Mouse (Mus musculus) neural tube, embryonic 12.5 days (tissue): ENCODE results near the gene Kbtbd12. TPM values are rescaled to one million over a fixed set of nuclear protein-coding genes. Genes with fewer than 3 reads are reported as not detected.

Source experiments
- ATAC-seq: fragments of 200-750 bp; cut with Nextera tagmentation; 2 replicates; pipeline ENCODE4 v1.8.0; 2017; ENCODE audit warnings: low read depth, mild to moderate bottlenecking, moderate TSS enrichment, moderate library complexity; ENCODE audit not compliant: low FRiP score
- H3K27ac ChIP-seq: fragments of 300-500 bp; sonication (generic); 2 replicates; pipeline ENCODE4 v1.5.1; 2016
- H3K27me3 ChIP-seq: fragments of 300-500 bp; sonication (generic); replicated peaks from 2 replicates; pipeline ENCODE4 v1.6.1; 2016; ENCODE audit warnings: mild to moderate bottlenecking
- H3K36me3 ChIP-seq: fragments of 300-500 bp; sonication (generic); 2 replicates; pipeline ENCODE4 v1.6.1; 2016; ENCODE audit warnings: mild to moderate bottlenecking
- H3K4me1 ChIP-seq: fragments of 300-500 bp; sonication (generic); 2 replicates; pipeline ENCODE4 v1.6.1; 2016
- H3K4me2 ChIP-seq: fragments of 300-500 bp; sonication (generic); replicated peaks from 2 replicates; pipeline ENCODE4 v1.6.1; 2016; ENCODE audit warnings: mild to moderate bottlenecking
- H3K4me3 ChIP-seq: fragments of 300-500 bp; sonication (generic); 2 replicates; pipeline ENCODE4 v1.5.1; 2016
- H3K9ac ChIP-seq: fragments of 300-500 bp; sonication (generic); 2 replicates; pipeline ENCODE4 v1.6.1; 2016; ENCODE audit warnings: mild to moderate bottlenecking
- H3K9me3 ChIP-seq: fragments of 300-500 bp; sonication (generic); 2 replicates; pipeline ENCODE4 v1.6.1; 2016; ENCODE audit warnings: mild to moderate bottlenecking
- WGBS: fragments of 180-500 bp; shearing (Covaris S2); methylation state at CpG from one replicate; pipeline ENCODE4 v1.1.7; 2016; 5-methylcytosine and 5-hydroxymethylcytosine counted together
- polyA plus RNA-seq: library from polyadenylated mRNA; unstranded; fragments of >200 nt; fragmentation: Nextera tagmentation; extraction: Ambion mirVana; gene quantifications from 2 replicates; pipeline ENCODE4 v1.2.1, GENCODE M21; 2016

The Kbtbd12 gene
- polyA plus RNA-seq, 1 experiment from 2014 or later: not detected

DNA sequence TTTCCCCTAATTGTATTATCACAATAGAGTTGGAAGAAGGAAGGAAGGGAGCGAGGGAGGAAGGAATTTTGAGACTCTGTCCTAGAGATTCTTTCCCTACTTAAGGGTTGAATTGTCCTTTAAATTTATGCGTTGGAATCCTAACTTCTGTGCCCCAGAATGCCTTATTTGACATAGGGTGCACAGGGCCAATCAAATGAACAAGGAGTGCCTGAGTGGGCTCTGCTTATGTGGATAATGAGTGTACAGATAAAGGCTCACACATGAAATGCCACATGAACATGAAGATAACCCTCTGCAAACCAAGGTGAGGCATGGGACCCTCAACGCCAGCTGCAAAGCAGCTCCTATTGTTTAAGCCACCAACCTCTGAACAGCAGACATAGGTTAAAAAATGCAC is 2.6 kb upstream of the Kbtbd12 start:
- H3K4me3 ChIP-seq: no peak overlapping the region
- no peaks in the 10 kb centered on the region for H3K9me3 ChIP-seq
- peak overlapping the region; percentile 23 for H3K4me2 ChIP-seq
- H3K4me1 ChIP-seq: peaks cover 7% of the 10 kb centered on the region; the same call in 1 of the 2 replicates
- H3K27ac ChIP-seq: no peak overlapping the region
- no peak overlapping the region for H3K9ac ChIP-seq
- ATAC-seq: no peak
- WGBS: 38% methylated on average over 3 of the region's 3 CpGs
- H3K36me3 ChIP-seq: no peaks in the 10 kb centered on the region
- no peaks in the 10 kb centered on the region for H3K27me3 ChIP-seq

DNA sequence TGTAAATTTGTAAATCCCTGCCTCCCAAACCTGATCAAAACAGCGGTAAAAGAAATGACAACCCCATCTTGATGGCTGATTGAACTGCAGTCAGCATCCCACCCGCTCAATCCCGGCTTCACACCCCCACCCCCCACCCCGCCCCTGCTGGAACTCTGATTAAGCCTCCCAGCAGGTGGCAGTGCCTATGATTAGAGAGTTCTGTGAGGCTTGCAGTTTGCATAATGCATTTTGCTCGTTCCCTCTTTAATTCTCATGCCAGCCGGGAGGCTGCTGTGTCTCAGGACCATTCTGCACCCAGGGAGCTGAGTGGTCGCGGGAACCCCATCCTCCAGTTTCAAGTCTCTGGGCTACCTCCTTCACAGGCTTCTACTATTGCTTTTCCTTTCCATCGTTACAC is 2.2 kb upstream of the Kbtbd12 start:
- Histone ChIP-seq H3K36me3 (no peaks in the 10 kb centered on the region), H3K27ac (no peak overlapping the region), H3K4me3 (no peak overlapping the region), H3K27me3 (no peaks in the 10 kb centered on the region), H3K4me1 (peaks cover 7% of the 10 kb centered on the region; the same call in 1 of the 2 replicates), H3K4me2 (peak overlapping the region; percentile 23), H3K9ac (no peak overlapping the region), H3K9me3 (no peaks in the 10 kb centered on the region)
- no peak for ATAC-seq
- 2% methylated on average over 9 of the region's 9 CpGs for WGBS

DNA sequence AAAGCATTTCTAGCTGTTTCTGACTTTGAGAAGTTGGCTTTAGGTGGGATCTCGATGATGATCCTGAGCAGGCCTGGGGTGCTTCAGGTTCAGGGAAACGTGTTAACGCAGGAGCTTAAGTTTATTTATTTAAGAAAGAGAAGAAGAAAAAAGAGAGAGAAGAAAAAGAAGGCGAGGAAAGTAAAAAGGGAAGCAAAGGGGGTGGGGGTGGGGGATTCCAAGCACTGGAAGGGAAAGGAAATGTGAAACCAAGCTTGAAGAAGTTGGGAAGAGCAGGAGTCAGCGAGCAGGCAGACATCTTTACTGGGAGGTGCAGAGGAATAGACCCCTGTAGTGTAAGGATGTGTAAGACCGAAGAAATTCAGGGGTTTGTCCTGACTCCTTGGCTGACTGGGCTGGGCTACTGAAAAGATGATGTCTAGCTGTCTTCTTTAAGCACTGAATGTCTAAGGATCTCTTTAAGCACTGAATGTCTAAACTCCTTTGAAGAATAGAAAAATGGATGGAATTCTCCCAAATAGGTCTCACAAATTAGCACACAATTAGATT is 1.7 kb upstream of the Kbtbd12 start:
- H3K9ac ChIP-seq: no peak overlapping the region
- no peaks in the 10 kb centered on the region for H3K9me3 ChIP-seq
- H3K4me2 ChIP-seq: peak overlapping the region; percentile 23
- H3K36me3 ChIP-seq: no peaks in the 10 kb centered on the region
- WGBS: 38% methylated on average over 6 of the region's 6 CpGs
- peaks cover 7% of the 10 kb centered on the region; the same call in 1 of the 2 replicates for H3K4me1 ChIP-seq
- ATAC-seq: no peak
- no peak overlapping the region for H3K27ac ChIP-seq
- no peak overlapping the region for H3K4me3 ChIP-seq
- no peaks in the 10 kb centered on the region for H3K27me3 ChIP-seq

DNA sequence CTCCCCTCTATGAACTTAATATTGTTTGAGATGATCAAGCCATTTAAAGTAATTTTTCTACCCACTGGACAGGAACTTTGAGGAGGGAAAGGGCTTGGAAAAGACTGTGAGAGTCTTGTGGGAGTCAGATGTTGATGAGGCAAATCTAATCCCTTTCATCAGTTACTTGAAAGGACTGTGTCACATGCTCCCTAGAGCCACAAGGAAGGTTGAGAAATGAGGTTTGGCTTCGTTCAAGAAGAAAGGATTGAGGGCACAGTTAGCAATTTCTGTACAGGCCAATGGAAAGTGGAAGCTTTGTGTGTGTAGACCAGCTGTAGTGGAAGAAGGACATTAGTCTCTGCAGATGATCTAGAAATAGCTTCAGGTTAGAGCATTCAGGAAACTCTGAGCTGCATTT is 1.2 kb upstream of the Kbtbd12 start:
- no peak overlapping the region for H3K9ac ChIP-seq
- peaks cover 7% of the 10 kb centered on the region; the same call in 1 of the 2 replicates for H3K4me1 ChIP-seq
- no peak for ATAC-seq
- H3K27me3 ChIP-seq: no peaks in the 10 kb centered on the region
- no peak overlapping the region for H3K4me3 ChIP-seq
- WGBS: 33% methylated on average over 1 of the region's 1 CpGs
- H3K9me3 ChIP-seq: no peaks in the 10 kb centered on the region
- H3K27ac ChIP-seq: no peak overlapping the region
- no peak overlapping the region for H3K4me2 ChIP-seq
- no peaks in the 10 kb centered on the region for H3K36me3 ChIP-seq

DNA sequence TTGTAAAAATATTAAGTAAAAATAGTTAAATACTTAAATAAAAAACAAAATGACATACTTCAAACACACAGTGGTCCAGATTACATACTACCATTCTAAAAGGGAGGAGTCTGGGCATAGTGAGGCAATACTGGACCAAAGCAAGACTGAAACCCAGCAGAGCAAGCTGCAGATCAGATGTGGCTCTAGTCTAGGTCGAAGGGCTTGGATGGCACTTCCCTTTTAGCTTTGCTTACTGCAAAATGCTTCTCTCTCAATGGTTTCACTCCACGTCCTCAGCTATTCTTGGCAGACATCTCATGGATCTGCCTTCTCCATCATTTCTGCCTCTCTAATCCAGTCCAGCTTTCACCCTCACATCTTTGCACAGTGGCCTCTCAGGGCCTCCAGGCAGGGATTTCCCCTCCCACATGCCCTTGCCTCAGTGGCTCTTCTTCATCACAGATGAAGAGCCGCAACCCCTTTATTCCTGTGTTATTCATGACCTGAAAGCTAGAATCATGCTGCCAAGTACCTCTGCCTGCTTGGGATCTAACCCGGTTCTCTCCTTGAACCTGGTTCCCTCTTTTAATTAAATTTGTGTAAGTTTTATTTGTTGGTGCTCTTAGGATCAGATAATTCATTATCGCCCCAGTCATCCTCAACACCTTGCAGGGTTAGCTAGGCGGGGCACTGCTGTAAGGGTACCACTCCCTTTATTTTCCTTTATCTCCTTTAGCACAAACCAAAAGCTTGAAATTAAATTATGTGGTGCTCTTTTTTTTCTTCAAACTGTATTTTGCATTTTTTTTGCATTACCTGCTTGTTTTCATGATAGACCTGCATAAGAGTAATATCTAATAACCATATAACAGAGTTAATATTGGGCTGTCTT is 1.6 kb downstream of the Kbtbd12 start:
- no peaks in the 10 kb centered on the region for H3K27me3 ChIP-seq
- no peak overlapping the region for H3K27ac ChIP-seq
- no peak overlapping the region for H3K4me3 ChIP-seq
- H3K9ac ChIP-seq: no peak overlapping the region
- H3K9me3 ChIP-seq: no peaks in the 10 kb centered on the region
- no peaks in the 10 kb centered on the region for H3K36me3 ChIP-seq
- H3K4me2 ChIP-seq: no peak overlapping the region
- WGBS: 86% methylated on average over 6 of the region's 6 CpGs
- H3K4me1 ChIP-seq: peaks cover 7% of the 10 kb centered on the region; the same call in 1 of the 2 replicates
- ATAC-seq: no peak

DNA sequence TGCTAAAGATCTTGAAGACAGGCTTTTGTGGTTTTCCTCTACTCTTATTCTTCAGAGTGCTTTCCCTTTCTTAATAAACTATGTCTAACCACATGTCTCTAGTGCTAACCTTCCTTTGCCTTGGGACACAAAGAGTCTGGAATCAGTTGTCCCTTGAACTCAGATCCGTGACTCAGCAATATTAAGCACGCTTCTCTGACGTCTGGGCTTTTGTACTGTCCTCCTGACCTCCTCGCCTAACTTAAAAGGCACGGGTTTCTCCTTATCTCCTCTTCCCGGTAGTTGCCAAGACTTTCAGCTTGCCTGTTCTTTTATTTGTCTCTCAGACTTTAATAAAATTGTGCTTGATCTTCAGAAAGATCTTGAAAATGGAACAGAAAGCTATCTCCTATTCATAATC is 6.5 kb downstream of the Kbtbd12 start:
- Histone ChIP-seq H3K27ac (no peak overlapping the region), H3K9me3 (no peaks in the 10 kb centered on the region), H3K36me3 (no peaks in the 10 kb centered on the region), H3K4me3 (no peak overlapping the region), H3K4me2 (no peak overlapping the region), H3K4me1 (peaks cover 9% of the 10 kb centered on the region), H3K27me3 (no peaks in the 10 kb centered on the region), H3K9ac (no peak overlapping the region)
- ATAC-seq: no peak
- 75% methylated on average over 6 of the region's 6 CpGs for WGBS

DNA sequence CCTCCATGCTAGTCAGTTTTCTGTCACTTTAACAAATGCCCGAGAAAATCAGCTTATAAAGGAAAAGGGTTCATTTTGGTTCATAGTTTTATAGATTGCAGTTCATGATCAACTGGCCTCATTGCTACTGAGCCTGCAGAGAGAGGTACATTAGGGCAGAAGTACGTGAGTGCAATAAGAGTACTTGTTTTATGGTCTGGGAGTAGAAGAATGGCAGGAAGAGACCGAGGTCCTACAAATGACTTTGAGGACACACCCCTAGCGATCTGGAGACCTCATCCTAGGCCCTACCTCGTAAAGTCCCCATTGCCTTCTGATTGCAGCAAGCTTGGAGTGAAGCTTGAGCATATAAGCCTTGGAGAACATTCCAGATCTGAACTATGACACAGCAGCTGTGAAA is 7.2 kb downstream of the Kbtbd12 start:
- Histone ChIP-seq H3K36me3 (no peaks in the 10 kb centered on the region), H3K27me3 (no peaks in the 10 kb centered on the region), H3K4me1 (peaks cover 9% of the 10 kb centered on the region), H3K4me3 (no peak overlapping the region), H3K27ac (no peak overlapping the region), H3K9ac (no peak overlapping the region), H3K9me3 (no peaks in the 10 kb centered on the region), H3K4me2 (no peak overlapping the region)
- WGBS: 39% methylated on average over 5 of the region's 5 CpGs
- ATAC-seq: no peak

DNA sequence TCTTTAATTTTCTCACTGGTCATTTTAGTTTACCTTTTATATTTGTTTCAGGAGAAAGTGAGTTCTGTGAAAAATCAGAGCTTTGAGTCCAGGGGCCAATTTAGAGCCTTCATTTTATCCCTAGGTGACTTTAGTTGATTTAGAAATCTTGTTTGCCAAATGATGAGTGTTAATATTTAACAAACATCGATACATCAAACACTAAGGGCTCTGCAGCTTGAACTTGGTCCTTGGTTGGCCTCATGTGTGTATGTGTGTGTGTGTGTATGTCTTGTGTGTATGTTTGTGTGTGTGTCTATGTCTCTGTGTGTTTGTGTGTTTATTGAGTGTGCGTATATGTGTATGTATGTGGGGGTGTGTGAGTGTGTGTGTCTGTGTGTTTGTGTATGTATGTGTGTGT is 7.9 kb downstream of the Kbtbd12 start:
- Histone ChIP-seq H3K4me2 (no peak overlapping the region), H3K27ac (no peak overlapping the region), H3K36me3 (no peaks in the 10 kb centered on the region), H3K4me3 (no peak overlapping the region), H3K27me3 (no peaks in the 10 kb centered on the region), H3K9ac (no peak overlapping the region), H3K4me1 (peaks cover 9% of the 10 kb centered on the region), H3K9me3 (no peaks in the 10 kb centered on the region)
- ATAC-seq: no peak
- 93% methylated on average over 2 of the region's 2 CpGs for WGBS

DNA sequence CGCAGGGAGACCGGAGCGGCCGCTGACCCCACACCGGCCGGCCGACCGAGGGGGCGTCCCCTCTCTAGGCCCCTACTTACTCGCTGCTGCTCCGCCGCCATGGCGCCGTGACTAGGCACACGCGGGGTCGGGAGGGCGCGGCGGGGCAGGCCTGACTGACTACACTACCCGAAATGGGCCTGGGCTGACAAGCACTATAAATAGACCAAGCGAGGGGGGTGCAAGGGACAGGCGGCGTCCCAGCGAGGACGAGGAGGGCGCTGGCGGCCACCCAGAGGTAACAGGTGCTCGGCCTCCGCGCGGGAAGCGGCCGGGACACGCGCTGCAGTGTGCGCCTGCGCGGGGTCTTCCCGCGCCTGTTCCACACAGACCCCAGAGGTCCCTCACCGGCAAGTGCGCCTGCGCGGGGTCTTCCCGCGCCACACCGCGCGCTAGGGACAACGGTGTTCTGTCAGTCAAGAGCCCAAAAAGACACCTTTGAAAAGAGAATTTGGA is 10.4 kb downstream of the Kbtbd12 start:
- ATAC-seq: peak; percentile 97
- no peaks in the 10 kb centered on the region for H3K27me3 ChIP-seq
- WGBS: under 1% methylated on average over 51 of the region's 51 CpGs

DNA sequence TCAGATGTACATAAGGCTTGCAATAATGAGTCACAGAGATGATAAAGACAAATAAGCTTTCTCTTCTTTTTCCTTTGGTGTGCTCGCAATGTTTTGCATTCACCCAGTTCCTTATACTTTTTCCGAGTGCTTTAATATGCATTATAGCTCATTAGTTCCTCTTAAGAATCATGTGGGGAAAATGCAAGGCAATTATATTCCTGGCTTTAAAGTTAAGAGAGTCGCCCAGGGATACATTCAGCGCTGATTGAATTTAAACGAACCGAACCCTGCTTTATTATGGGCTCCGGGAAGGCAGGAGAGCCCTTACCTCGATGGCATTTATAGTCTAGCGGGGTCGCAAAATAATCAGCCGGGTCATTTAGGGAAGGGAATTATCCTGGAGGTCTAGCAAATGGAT is 10.8 kb downstream of the Kbtbd12 start:
- H3K27ac ChIP-seq: no peak overlapping the region
- no peaks in the 10 kb centered on the region for H3K27me3 ChIP-seq
- H3K9me3 ChIP-seq: no peaks in the 10 kb centered on the region
- H3K4me2 ChIP-seq: peak overlapping the region; percentile 96
- peaks cover 9% of the 10 kb centered on the region for H3K4me1 ChIP-seq
- ATAC-seq: no peak
- peak overlapping the region; percentile 69 for H3K9ac ChIP-seq
- H3K4me3 ChIP-seq: peak overlapping the region; percentile 51
- H3K36me3 ChIP-seq: no peaks in the 10 kb centered on the region
- 10% methylated on average over 11 of the region's 11 CpGs for WGBS

More for the DNA sequence above, 10.4 kb downstream of the Kbtbd12 start:
- H3K4me2 ChIP-seq: peak overlapping the region; percentile 96
- H3K4me3 ChIP-seq: peak overlapping the region; percentile 51
- H3K9ac ChIP-seq: peak overlapping the region; percentile 69
- no peak overlapping the region for H3K27ac ChIP-seq
- H3K4me1 ChIP-seq: peaks cover 9% of the 10 kb centered on the region
- H3K9me3 ChIP-seq: no peaks in the 10 kb centered on the region
- H3K36me3 ChIP-seq: no peaks in the 10 kb centered on the region

DNA sequence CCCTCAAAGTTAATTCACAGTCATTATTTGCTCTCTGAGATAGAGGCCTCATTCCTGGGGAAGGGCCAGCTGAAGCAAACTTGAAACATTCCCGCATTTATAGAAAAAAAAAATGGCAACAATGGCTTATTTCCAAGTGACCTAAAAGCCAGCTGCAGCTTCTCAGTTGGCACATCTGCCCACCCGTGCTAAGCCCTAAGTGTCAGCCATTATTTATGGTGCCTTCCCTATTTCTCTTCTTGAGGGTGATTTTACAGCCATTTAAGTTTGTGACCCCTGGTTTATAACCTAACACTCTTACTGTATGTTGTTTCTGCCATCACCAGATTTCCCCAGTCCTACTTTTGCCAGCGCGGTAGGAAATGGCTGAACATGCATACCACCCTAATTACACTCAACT is 11.3 kb downstream of the Kbtbd12 start:
- Histone ChIP-seq H3K4me3 (no peak overlapping the region), H3K9ac (no peak overlapping the region), H3K4me2 (peak overlapping the region; percentile 96), H3K27me3 (no peaks in the 10 kb centered on the region), H3K27ac (no peak overlapping the region), H3K9me3 (no peaks in the 10 kb centered on the region), H3K36me3 (no peaks in the 10 kb centered on the region), H3K4me1 (peaks cover 9% of the 10 kb centered on the region)
- no peak for ATAC-seq
- 16% methylated on average over 4 of the region's 4 CpGs for WGBS

DNA sequence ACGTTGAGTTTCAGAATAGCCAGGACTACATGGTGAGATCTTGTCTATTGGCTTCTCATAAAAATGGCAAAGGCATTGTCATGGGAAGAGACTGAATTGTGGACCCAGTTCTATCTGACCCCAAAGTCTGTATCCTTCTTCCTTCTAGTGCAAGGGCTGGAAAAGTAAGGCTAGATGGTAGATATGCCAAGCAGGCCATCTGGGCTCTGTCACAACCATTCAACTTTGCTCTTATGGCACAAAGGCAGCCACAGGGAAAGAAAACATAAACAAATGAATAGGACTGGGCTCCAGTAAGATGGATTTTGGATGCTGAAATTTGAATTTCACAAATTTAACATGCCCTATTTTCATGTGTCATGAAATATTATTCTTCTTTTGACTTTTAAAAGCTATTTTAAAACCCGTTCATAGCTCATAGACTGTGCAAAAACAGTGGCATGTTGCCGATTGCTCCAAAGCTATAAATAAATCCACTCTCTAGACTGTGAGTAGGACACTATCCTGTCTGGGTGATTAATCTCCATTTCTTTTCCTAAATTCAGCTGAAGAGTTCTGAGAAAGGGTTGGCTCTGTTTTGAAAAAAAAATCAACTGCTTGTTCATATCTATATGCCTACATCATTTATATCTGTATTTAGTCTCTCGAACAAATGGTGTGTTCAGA is 15.8 kb downstream of the Kbtbd12 start:
- peaks cover 6% of the 10 kb centered on the region; the same call in 1 of the 2 replicates for H3K4me1 ChIP-seq
- no peak for ATAC-seq
- no peak overlapping the region for H3K27ac ChIP-seq
- no peak overlapping the region for H3K9ac ChIP-seq
- no peaks in the 10 kb centered on the region for H3K36me3 ChIP-seq
- H3K4me2 ChIP-seq: no peak overlapping the region
- H3K4me3 ChIP-seq: no peak overlapping the region
- WGBS: 85% methylated on average over 4 of the region's 4 CpGs
- no peaks in the 10 kb centered on the region for H3K27me3 ChIP-seq
- H3K9me3 ChIP-seq: no peaks in the 10 kb centered on the region
